Mouse (Mus musculus): ENCODE measurements at regions not wholly inside any gene's neighbourhood (a gene's known extent, or its start where the extent isn't known, plus 50 kb on each side); places are given as distances from the start of the nearest gene placed in this dataset.

GRCm38 (mm10) chr10:60936659-60937516 lies 105.5 kb upstream of the Unc5b start:
- no peak for DNase-seq

- DNase-seq = no peak
Measured at GRCm38 (mm10) chr10:60934297-60935286, 103.2 kb upstream of the Unc5b start.

- DNase-seq = no peak
Measured at GRCm38 (mm10) chr10:60933891-60934290, 102.5 kb upstream of the Unc5b start.

- no peak for DNase-seq
Measured at GRCm38 (mm10) chr10:60932855-60933254, 101.5 kb upstream of the Unc5b start.

- DNase-seq = no peak
Measured at GRCm38 (mm10) chr10:60931891-60932378, 100.6 kb upstream of the Unc5b start.

GRCm38 (mm10) chr10:60928646-60929045 lies 97.3 kb upstream of the Unc5b start:
- no peak for DNase-seq

- DNase-seq = no peak
Measured at GRCm38 (mm10) chr10:60928164-60928563, 96.8 kb upstream of the Unc5b start.

GRCm38 (mm10) chr10:60926632-60927031 lies 95.3 kb upstream of the Unc5b start:
- no peak for DNase-seq

- no peak for DNase-seq
Measured at GRCm38 (mm10) chr10:60925644-60926043, 94.3 kb upstream of the Unc5b start.

- no peak for DNase-seq
Measured at GRCm38 (mm10) chr10:60925198-60925597, 93.8 kb upstream of the Unc5b start.

GRCm38 (mm10) chr10:60923806-60924205 lies 92.4 kb upstream of the Unc5b start:
- no peak for DNase-seq

- no peak for DNase-seq
Measured at GRCm38 (mm10) chr10:60920621-60921020, 89.2 kb upstream of the Unc5b start.

GRCm38 (mm10) chr10:60918020-60918419 lies 86.6 kb upstream of the Unc5b start:
- DNase-seq = no peak

GRCm38 (mm10) chr10:60914391-60914790 lies 83.0 kb upstream of the Unc5b start:
- no peak for DNase-seq

GRCm38 (mm10) chr10:60913456-60913900 lies 82.1 kb upstream of the Unc5b start:
- DNase-seq = no peak

GRCm38 (mm10) chr10:60904351-60904750 lies 73.0 kb upstream of the Unc5b start:
- DNase-seq = no peak

GRCm38 (mm10) chr10:60900992-60901391 lies 69.6 kb upstream of the Unc5b start:
- DNase-seq = no peak

GRCm38 (mm10) chr10:60893810-60894147 lies 62.4 kb upstream of the Unc5b start:
- no peak for DNase-seq

GRCm38 (mm10) chr10:60893130-60893809 lies 61.9 kb upstream of the Unc5b start:
- DNase-seq = no peak

- no peak for DNase-seq
Measured at GRCm38 (mm10) chr10:60892730-60893129, 61.3 kb upstream of the Unc5b start.

- no peak for DNase-seq
Measured at GRCm38 (mm10) chr10:60891476-60892170, 60.2 kb upstream of the Unc5b start.

- no peak for DNase-seq
Measured at GRCm38 (mm10) chr10:60889792-60890191, 58.4 kb upstream of the Unc5b start.
